Mouse (Mus musculus) central nervous system, embryonic 14 days (tissue): ENCODE data around the gene Thap8. TPM values are rescaled to one million over a fixed set of nuclear protein-coding genes. Genes with fewer than 3 reads are reported as not detected.

Experiments
- polyA plus RNA-seq: library from polyadenylated mRNA; depleted of rRNA; stranded (reverse); fragments of >200 nt; gene quantifications from 2 replicates; pipeline ENCODE4 v1.2.3, GENCODE M21; 2012; rRNA removed

The Thap8 gene
- 0.13 and 0.17 TPM in 2 replicates for polyA plus RNA-seq

GRCm38 (mm10) chr7:30279951-30280669 is at the start of gene Thap8, which contains the start of gene Wdr62:
Thap8 (plus strand) TSS chr7:30280094.
Wdr62 (minus strand) TSS chr7:30280419.

GRCm38 (mm10) chr7:30231669-30232454 is 48.0 kb upstream of the Thap8 start, which contains the start of the genes Polr2i and Tbcb:
Polr2i (plus strand) TSS chr7:30231948.
Tbcb (minus strand) TSS chr7:30232272.

DNA sequence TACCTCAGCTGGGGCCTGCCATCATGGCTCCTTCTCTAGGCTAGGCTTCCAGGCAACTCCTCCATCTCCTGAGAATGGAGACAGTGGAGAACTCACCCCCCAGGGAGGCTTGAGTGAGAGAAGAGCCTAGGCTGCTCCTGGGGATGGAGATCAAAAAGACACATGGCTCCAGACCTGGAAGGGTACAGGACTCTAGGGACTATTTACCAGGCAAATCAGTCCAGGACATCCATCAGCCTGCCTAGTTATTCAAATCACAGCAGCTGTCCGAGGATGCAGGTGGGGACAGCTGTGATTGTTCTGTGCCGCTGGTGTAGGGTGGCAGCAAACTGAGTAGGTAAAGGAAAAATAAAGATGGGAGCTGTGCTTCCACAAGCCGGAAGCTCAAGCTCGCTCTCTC is 44.3 kb upstream of the Thap8 start, which contains the start of gene Ovol3:
Gene Ovol3, minus strand, starts transcription at position 101 of the 400 bp plus-strand sequence.

DNA sequence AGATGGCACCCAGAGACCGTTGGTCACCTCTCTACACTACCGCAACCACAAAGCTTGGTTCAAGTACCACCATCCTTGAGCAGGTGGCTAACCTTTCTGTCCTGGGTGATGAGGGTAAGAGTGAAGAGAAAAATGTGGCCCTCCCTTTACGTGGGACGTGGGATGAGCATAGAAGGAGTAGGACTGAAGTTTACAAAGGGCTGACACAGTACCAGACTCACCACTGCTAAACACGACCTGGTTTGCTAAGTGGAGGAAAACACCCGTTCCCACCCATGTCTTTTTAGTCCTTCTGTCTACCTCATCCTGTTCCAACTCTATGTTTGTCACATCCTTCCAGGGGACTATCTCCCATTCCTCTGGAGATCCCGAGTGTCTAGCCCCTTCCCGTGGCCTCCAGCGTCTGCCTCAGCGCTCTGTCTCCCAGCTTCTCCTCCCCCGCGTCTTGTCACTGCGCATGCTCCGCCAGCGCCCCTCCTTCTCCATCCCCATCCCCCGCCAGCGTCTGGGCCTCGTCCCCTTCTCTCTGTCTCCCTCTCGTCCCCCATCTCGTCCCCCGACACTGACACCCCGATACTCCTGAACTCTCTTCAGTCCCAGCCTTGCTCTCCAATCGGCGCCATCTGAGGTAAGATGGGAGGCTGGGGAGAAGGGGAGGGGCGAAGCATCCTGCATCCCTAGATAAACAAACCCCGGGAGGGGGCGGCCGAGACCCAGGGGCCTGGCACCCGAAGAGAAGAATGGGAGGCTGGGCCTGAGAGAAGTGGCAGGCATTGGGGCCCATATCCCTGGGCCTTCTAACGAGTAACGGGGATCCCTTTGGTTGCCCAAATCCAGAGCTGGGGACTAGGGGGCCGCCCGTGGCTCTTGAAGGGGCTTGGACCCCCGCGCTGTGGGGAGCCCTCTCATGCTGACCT is 11.6 kb downstream of the Thap8 start, which contains the start of gene Clip3:
Gene Clip3, plus strand, starts transcription at position 514 of the 917 bp plus-strand sequence.

GRCm38 (mm10) chr7:30308076-30309005 is 28.4 kb downstream of the Thap8 start, which contains the start of gene Alkbh6:
Alkbh6 (plus strand) TSS chr7:30308717.

DNA sequence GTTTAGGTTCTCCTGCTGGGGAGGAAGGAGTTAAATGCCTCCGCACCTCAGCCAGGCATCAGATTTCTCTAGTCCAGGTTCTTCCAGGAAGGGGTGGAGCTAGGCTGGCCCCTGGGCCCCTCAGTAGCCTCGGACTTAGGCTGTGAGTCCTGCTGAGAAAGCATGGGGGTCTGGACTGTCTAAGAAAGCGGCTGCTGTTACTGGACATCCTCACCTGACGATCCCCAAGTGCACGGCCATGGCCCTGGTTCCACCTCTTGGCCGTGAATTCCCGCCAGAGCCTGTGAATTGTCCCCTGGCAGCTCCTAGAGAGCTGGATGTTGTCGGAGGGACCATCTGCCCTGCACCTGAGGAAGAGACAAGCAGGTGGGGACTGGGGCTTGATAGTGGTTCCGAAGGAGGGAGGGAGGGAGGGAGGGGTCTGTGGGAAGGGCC is 34.8 kb downstream of the Thap8 start, which contains the start of gene Syne4:
Gene Syne4, plus strand, starts transcription at position 87 of the 435 bp plus-strand sequence.

DNA sequence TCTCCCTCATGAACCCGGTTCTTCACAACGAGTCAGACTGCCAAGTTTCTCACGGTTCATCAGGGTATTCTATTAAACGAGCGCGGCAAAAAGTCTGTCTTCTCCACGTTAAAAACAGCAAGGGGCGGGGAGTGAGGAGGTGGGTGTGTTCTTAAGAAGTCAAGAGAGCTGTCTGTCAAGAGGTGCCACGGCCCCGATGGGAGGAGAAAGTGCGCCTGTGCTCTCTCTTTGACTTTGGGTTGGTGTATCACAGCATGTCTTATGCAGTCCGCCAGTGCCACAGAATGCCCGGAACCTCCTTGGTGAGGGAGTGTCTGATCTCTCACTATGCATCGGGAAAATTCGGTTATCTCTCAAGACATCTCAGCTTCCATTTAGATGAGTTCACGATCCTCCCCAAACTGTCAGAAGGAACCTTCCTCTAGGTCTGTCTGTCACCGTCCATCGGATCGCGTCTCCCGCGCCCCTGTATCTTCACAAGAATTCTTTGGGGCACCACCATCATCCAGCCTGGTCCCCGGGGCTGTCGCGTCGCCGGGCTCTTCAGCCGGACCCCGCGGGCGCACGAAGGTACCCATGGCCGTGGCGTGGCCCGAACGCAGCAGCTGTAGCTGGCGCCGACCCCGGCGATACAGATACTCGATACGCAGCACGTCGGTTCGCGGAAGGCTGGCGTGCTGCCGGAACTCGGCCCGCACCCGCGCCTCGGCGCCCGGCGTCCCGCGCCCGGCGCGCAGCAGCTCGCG is 41.8 kb downstream of the Thap8 start, which contains the start of gene E130208F15Rik:
Gene E130208F15Rik, plus strand, starts transcription at position 202 of the 746 bp plus-strand sequence.

GRCm38 (mm10) chr7:30323795-30324194 is 43.9 kb downstream of the Thap8 start, which contains the start of gene Sdhaf1:
Sdhaf1 (minus strand) TSS chr7:30323895.

Other genes starting within 250 kb of the Thap8 start
- gene Zfp14, start 228.7 kb upstream of the Thap8 start, polyA plus RNA-seq, result 11.1 and 12.6 TPM in 2 replicates
- gene Zfp82, start 207.2 kb upstream of the Thap8 start, polyA plus RNA-seq, result 4.7 and 5.0 TPM in 2 replicates
- 0.91 and 1.6 TPM in 2 replicates for gene Gm26920, start 189.7 kb upstream of the Thap8 start, polyA plus RNA-seq
- gene Zfp566, start 189.6 kb upstream of the Thap8 start, polyA plus RNA-seq, result 11.5 and 12.7 TPM in 2 replicates
- 54.6 and 58.2 TPM in 2 replicates for gene Zfp260, start 185.3 kb upstream of the Thap8 start, polyA plus RNA-seq
- gene Zfp382, start 158.2 kb upstream of the Thap8 start, polyA plus RNA-seq, result 7.0 and 9.3 TPM in 2 replicates
- gene Zfp146, start 110.3 kb upstream of the Thap8 start, polyA plus RNA-seq, result 89.7 and 96.2 TPM in 2 replicates
- gene Cox7a1, start 96.0 kb upstream of the Thap8 start, polyA plus RNA-seq, result 1.9 and 4.1 TPM in 2 replicates
- 273 and 310 TPM in 2 replicates for gene Capns1, start 81.3 kb upstream of the Thap8 start, polyA plus RNA-seq
- 269 and 294 TPM in 2 replicates for gene Polr2i, start 48.1 kb upstream of the Thap8 start, polyA plus RNA-seq
- 193 and 204 TPM in 2 replicates for gene Tbcb, start 47.8 kb upstream of the Thap8 start, polyA plus RNA-seq
- gene Ovol3, start 44.4 kb upstream of the Thap8 start, polyA plus RNA-seq, result 0.12 and 0.14 TPM in 2 replicates
- 18.4 and 23.7 TPM in 2 replicates for gene Wdr62, start 325 bp downstream of the Thap8 start, polyA plus RNA-seq
- 205 and 218 TPM in 2 replicates for gene Clip3, start 11.6 kb downstream of the Thap8 start, polyA plus RNA-seq
- 139 and 146 TPM in 2 replicates for gene Alkbh6, start 28.6 kb downstream of the Thap8 start, polyA plus RNA-seq
- 31.1 and 59.8 TPM in 2 replicates for gene Syne4, start 34.7 kb downstream of the Thap8 start, polyA plus RNA-seq
- 0.53 and 0.69 TPM in 2 replicates for gene E130208F15Rik, start 41.6 kb downstream of the Thap8 start, polyA plus RNA-seq
- gene Sdhaf1, start 43.8 kb downstream of the Thap8 start, polyA plus RNA-seq, result 21.2 and 23.7 TPM in 2 replicates
- 21.5 and 22.5 TPM in 2 replicates for gene Lrfn3, start 82.7 kb downstream of the Thap8 start, polyA plus RNA-seq
- 28.6 and 28.9 TPM in 2 replicates for gene Tyrobp, start 133.7 kb downstream of the Thap8 start, polyA plus RNA-seq
- 0.79 and 0.81 TPM in 2 replicates for gene Hcst, start 139.8 kb downstream of the Thap8 start, polyA plus RNA-seq
- gene Nfkbid, start 141.6 kb downstream of the Thap8 start, polyA plus RNA-seq, result 2.7 TPM in 2 replicates
- gene Aplp1, start 165.4 kb downstream of the Thap8 start, polyA plus RNA-seq, result 419 and 440 TPM in 2 replicates
- 1.2 and 1.9 TPM in 2 replicates for gene Kirrel2, start 177.6 kb downstream of the Thap8 start, polyA plus RNA-seq
- 1.2 and 2.2 TPM in 2 replicates for gene Nphs1, start 178.2 kb downstream of the Thap8 start, polyA plus RNA-seq
- gene Prodh2, start 213.5 kb downstream of the Thap8 start, polyA plus RNA-seq, result not detected in 2 replicates